Mouse (Mus musculus) gastrocnemius, adult 2 months (tissue): ENCODE data around the gene Gm20547. TPM values are rescaled to one million over a fixed set of nuclear protein-coding genes. Genes with fewer than 3 reads are reported as not detected.

Source experiments
- DNase-seq: peaks from one replicate; pipeline ENCODE4 v3.0.0; 2022
- H3K27ac ChIP-seq: fragments of 200-600 bp; 2 replicates; pipeline ENCODE4 v1.8.1; 2022; ENCODE audit warnings: mild to moderate bottlenecking
- H3K4me3 ChIP-seq: fragments of 200-600 bp; 2 replicates; pipeline ENCODE4 v1.8.1; 2022; ENCODE audit warnings: mild to moderate bottlenecking, moderate library complexity
- CTCF ChIP-seq: fragments of 200-600 bp; IDR thresholded peaks from 2 replicates; pipeline ENCODE4 v1.8.1; 2022; ENCODE audit warnings: antibody characterized with exemption, mild to moderate bottlenecking, moderate library complexity
- intact Hi-C: fragments of 180-260 bp; cut with DNase I; formaldehyde crosslinking; loops from one replicate; pipeline ENCODE4 v1.15.1; 2025
- total RNA-seq, 2 experiments: library from RNA; stranded (reverse); gene quantifications; 2 replicates each; pipeline ENCODE4 v1.2.3; 2021

Gene Gm20547
- total RNA-seq, 2 experiments from 2014 or later: not detected

GRCm38 (mm10) chr17:34894074-34894597 is 12.3 kb upstream of the Gm20547 start:
- Histone ChIP-seq H3K4me3 (peak overlapping the region; percentile 89), H3K27ac (peak overlapping the region; percentile 95)
- intact Hi-C loops: loop anchor here (2.0 kb wide), 1 partner anchor 43 kb away; the partner anchor contains the start of genes Nelfe and Skiv2l
- TF ChIP-seq CTCF: peak; percentile 10; the same call in 1 of the 2 replicates
- peak; percentile 98 for DNase-seq

DNA sequence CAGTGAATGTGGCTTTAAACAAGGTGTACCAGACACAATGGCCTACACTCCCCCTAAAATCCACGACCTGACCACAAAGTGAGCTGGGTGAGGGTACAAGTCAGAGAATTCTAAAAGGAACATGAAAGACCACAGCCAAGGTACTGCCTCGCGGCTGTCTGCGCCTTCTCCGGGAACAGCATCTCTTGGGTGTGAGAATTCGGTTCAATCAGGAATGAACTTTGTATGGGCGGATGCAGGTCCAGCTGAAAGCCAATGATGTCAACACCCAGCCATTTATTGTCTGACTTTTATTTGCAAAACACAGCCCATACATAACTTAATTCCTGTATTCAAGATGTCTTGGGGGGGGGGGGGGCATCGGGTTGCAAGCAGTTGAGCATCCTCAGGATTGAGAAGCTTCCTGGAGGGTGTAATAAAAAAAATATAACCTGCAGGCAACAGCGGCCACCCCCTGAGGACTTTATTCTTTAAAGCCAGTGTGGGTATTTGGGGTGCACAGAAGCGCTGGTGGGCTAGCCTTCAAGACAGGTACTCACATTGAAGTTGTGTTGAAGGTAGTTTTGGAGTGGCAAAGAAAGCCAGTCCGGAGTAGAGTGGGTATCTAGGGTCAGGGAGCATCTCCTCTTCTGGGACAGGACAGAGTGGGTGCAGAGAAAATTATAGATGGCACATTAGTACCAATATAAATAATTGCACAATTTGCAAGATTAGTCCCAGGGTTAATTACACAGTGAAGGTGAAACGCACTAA is 11.4 kb upstream of the Gm20547 start:
- H3K27ac ChIP-seq: peak overlapping the region; percentile 95
- TF ChIP-seq CTCF: no peak
- intact Hi-C loops: no loop called here
- peak overlapping the region; percentile 89 for H3K4me3 ChIP-seq
- no peak for DNase-seq

GRCm38 (mm10) chr17:34891377-34891776 is 9.5 kb upstream of the Gm20547 start:
- intact Hi-C loops: no loop called here
- Histone ChIP-seq H3K4me3 (no peak overlapping the region), H3K27ac (no peak overlapping the region)
- no peak for DNase-seq
- TF ChIP-seq CTCF: peak; percentile 24; the same call in 1 of the 2 replicates

- H3K4me3 ChIP-seq: no peak overlapping the region
- DNase-seq: no peak
- no peak for TF ChIP-seq CTCF
- H3K27ac ChIP-seq: no peak overlapping the region
- intact Hi-C loops: no loop called here
Measured at GRCm38 (mm10) chr17:34890074-34890743, 8.4 kb upstream of the Gm20547 start.

DNA sequence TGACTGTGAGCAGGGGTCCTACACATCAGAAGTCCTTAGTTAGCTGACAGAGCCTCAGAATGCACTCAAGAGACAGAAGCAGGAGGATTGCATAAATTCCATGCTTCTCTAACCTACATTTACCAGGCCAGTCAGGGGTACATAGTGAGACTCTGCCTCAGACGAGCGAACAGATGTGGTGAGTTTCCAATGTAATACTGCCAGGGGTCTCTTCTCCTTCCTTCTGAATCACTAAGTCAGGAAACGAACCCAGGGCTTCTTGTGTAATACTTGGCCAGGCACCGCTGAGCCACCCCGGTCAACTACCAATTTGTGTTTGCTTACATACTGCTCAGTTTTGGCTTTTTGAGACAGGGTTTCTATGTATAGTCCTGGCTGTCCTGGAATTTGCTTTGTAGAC is 6.1 kb upstream of the Gm20547 start:
- TF ChIP-seq CTCF: no peak
- no peak overlapping the region for H3K4me3 ChIP-seq
- DNase-seq: no peak
- intact Hi-C loops: no loop called here
- H3K27ac ChIP-seq: no peak overlapping the region

DNA sequence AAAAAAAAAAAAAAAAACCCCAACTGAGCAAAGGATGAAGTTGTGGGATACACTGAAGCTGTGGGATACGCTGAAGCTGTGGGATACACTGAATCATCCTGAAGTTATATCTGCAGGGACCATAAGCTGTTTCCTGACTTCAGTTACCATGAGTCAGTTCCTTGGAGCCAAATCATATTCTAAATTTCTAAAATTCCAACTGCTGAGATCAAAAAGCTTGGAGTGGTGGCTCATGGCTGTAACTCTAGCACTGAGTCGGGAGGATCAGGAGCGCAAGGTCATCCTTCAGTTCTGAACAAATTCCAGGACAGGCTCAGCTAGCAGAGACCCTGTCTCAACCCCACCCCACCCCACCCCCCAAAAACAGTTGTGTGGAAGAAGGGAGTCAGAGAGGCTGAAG is 3.8 kb upstream of the Gm20547 start:
- no peak for TF ChIP-seq CTCF
- Histone ChIP-seq H3K4me3 (no peak overlapping the region), H3K27ac (no peak overlapping the region)
- intact Hi-C loops: no loop called here
- no peak for DNase-seq

GRCm38 (mm10) chr17:34884704-34885103 is 2.9 kb upstream of the Gm20547 start:
- Histone ChIP-seq H3K27ac (no peak overlapping the region), H3K4me3 (no peak overlapping the region)
- intact Hi-C loops: no loop called here
- no peak for TF ChIP-seq CTCF
- no peak for DNase-seq

DNA sequence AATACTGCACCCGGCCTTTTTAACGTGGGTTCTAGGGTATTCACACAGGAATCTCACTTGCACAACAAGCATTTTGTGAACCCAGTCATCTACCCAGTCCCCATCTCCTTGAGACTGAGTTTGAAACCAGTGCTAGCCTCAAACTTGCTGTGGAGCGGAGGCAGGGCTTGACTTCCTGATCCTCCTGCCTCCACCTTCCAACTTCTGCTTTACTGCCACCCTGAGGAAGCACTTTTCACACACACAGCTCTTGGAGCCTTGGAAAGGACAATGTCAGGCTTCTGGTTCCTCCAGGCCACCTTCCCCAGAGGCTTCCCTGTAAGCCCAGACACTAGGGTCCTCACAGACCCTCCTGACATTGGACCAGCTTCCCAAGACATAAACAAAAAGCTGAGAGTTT is 1.5 kb upstream of the Gm20547 start:
- intact Hi-C loops: no loop called here
- no peak for DNase-seq
- no peak overlapping the region for H3K27ac ChIP-seq
- H3K4me3 ChIP-seq: no peak overlapping the region
- TF ChIP-seq CTCF: no peak

DNA sequence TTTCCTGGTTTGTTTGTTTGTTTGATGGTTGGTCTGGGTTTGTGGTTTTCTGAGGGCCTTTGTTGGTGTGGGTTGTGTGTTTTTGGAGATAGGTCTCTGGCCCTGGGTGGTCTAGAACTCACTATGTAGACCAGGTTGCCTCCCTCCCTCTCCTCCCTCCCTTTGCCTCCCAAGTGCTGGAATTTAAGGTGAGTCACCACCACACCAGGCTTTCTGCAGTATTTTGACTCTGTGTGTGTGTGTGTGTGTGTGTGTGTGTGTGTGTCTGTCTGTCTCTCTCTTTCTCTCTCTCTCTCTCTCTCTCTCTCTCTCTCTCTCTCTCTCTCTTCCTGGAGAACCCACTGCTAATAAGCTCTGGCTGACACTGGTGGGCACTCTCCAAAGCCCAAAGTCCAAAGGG is 676 bp downstream of the Gm20547 start:
- no peak overlapping the region; the same call in 1 of the 2 replicates for H3K4me3 ChIP-seq
- intact Hi-C loops: no loop called here
- H3K27ac ChIP-seq: no peak overlapping the region
- no peak for DNase-seq
- no peak for TF ChIP-seq CTCF

- Histone ChIP-seq H3K4me3 (peak within 1 kb of the TSS; percentile 29; the same call in 1 of the 2 replicates), H3K27ac (no peak within 1 kb of the TSS; the same call in 1 of the 2 replicates)
- no peak for TF ChIP-seq CTCF
- no peak for DNase-seq
- intact Hi-C loops: no loop called here
Measured at GRCm38 (mm10) chr17:34879336-34879879, 2.4 kb downstream of the Gm20547 start, which contains the start of gene Zbtb12. Gene Zbtb12 (plus strand): TSS chr17:34879483.

- no peak for DNase-seq
- no peak overlapping the region for H3K27ac ChIP-seq
- no peak overlapping the region for H3K4me3 ChIP-seq
- TF ChIP-seq CTCF: no peak
- intact Hi-C loops: no loop called here
Measured at GRCm38 (mm10) chr17:34874321-34874720, 7.5 kb downstream of the Gm20547 start.

GRCm38 (mm10) chr17:34865981-34866380 is 15.9 kb downstream of the Gm20547 start:
- Histone ChIP-seq H3K4me3 (no peak overlapping the region), H3K27ac (no peak overlapping the region)
- DNase-seq: no peak
- intact Hi-C loops: no loop called here
- TF ChIP-seq CTCF: no peak

DNA sequence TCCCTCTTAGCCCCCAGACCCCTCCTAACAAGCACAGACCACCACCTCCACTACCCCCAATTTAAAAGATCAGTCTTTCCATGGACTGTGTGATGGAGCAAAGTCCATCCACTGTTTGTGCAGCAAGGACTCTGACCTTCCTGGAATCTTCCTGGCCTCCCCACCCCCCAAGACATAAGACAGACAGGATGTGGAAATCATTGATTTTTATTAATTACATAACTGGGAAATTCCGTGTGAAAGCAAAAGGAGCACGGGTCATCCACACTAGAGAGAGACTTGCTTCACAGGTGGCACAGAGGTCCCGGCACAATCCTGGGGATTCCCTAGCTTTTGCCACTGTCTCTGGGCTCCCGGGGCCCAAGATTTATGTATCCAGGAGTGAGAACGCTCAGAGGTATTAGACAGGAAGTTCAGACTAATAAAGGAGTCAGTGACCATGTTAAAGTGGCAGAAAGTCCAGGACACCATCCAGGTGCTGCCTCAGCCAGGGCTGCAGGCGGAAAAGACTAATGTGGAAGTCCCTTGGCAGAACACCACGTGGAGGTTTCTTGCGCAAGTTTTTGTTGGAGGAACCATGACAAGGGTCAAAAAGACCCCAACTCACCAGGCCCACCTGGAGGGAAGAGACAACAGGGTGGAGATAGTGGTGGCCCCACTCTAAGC is 19.3 kb downstream of the Gm20547 start, which contains the start of gene Cfb:
Gene Cfb (minus strand): TSS at position 103 of the 666 bp plus-strand sequence.
- no peak for DNase-seq
- no peak for TF ChIP-seq CTCF
- 0 out of 2 replicates have a peak within 1 kb of the TSS, but pooled peaks have one; percentile 13 for H3K27ac ChIP-seq
- peak within 1 kb of the TSS; percentile 19; the same call in 1 of the 2 replicates for H3K4me3 ChIP-seq
- intact Hi-C loops: no loop called here
